Mouse (Mus musculus): ENCODE data around the gene Krtap4-6. TPM values are rescaled to one million over a fixed set of nuclear protein-coding genes. Genes with fewer than 3 reads are reported as not detected.

Krtap4-6 gene
- total RNA-seq, 4 experiments from 2014 or later = not detected

Other genes with a start within 250 kb of the Krtap4-6 start
- not detected for gene Krt12, start 243.7 kb downstream of the Krtap4-6 start, total RNA-seq (2022)
- under 1 TPM in 1 of 4 experiments, not detected in 3; 0.13 TPM for gene Krt20, start 227.8 kb downstream of the Krtap4-6 start, total RNA-seq (2022)
- under 1 TPM in 1 of 4 experiments, not detected in 3; 0.20 TPM for gene Krt23, start 172.8 kb downstream of the Krtap4-6 start, total RNA-seq (2022)
- gene Krt39, start 144.6 kb downstream of the Krtap4-6 start, total RNA-seq (2022) = not detected
- gene Krt40, start 122.8 kb downstream of the Krtap4-6 start, total RNA-seq (2022) = not detected
- not detected for gene Krtap3-3, start 115.1 kb downstream of the Krtap4-6 start, total RNA-seq (2022)
- not detected for gene Krtap3-2, start 109.1 kb downstream of the Krtap4-6 start, total RNA-seq (2022)
- not detected for gene Gm11939, start 106.5 kb downstream of the Krtap4-6 start, total RNA-seq (2022)
- gene Krtap3-1, start 99.3 kb downstream of the Krtap4-6 start, total RNA-seq (2022) = not detected
- not detected for gene Krtap1-5, start 84.9 kb downstream of the Krtap4-6 start, total RNA-seq (2022)
- not detected for gene Krtap1-4, start 82.3 kb downstream of the Krtap4-6 start, total RNA-seq (2022)
- not detected for gene Krtap1-3, start 74.6 kb downstream of the Krtap4-6 start, total RNA-seq (2022)
- gene Krtap9-3, start 67.9 kb downstream of the Krtap4-6 start, total RNA-seq (2022) = not detected
- gene Gm11938, start 62.7 kb downstream of the Krtap4-6 start, total RNA-seq (2022) = not detected
- not detected for gene Gm11937, start 55.8 kb downstream of the Krtap4-6 start, total RNA-seq (2022)
- gene Krtap2-4, start 51.1 kb downstream of the Krtap4-6 start, total RNA-seq (2022) = not detected
- not detected for gene Gm11562, start 45.5 kb downstream of the Krtap4-6 start, total RNA-seq (2022)
- not detected for gene Krtap4-1, start 37.7 kb downstream of the Krtap4-6 start, total RNA-seq (2022)
- gene Krtap4-2, start 30.9 kb downstream of the Krtap4-6 start, total RNA-seq (2022) = not detected
- not detected for gene Krtap4-7, start 21.9 kb downstream of the Krtap4-6 start, total RNA-seq (2022)
- not detected for gene Gm11555, start 15.7 kb downstream of the Krtap4-6 start, total RNA-seq (2022)
- gene Gm11563, start 7.0 kb downstream of the Krtap4-6 start, total RNA-seq (2022) = not detected
- not detected for gene Gm14190, start 24.8 kb upstream of the Krtap4-6 start, total RNA-seq (2022)
- not detected for gene Gm14180, start 68.3 kb upstream of the Krtap4-6 start, total RNA-seq (2022)
- gene Gm11595, start 107.0 kb upstream of the Krtap4-6 start, total RNA-seq (2022) = not detected
- not detected for gene Krtap4-8, start 114.7 kb upstream of the Krtap4-6 start, total RNA-seq (2022)
- gene Krtap4-9, start 119.2 kb upstream of the Krtap4-6 start, total RNA-seq (2022) = not detected
- not detected for gene Gm11596, start 127.5 kb upstream of the Krtap4-6 start, total RNA-seq (2022)
- gene Gm11569, start 133.0 kb upstream of the Krtap4-6 start, total RNA-seq (2022) = not detected
- gene Gm11554, start 138.5 kb upstream of the Krtap4-6 start, total RNA-seq (2022) = not detected
- not detected for gene Krtap4-13, start 143.9 kb upstream of the Krtap4-6 start, total RNA-seq (2022)
- gene Gm11564, start 149.7 kb upstream of the Krtap4-6 start, total RNA-seq (2022) = not detected
- not detected for gene 2300003K06Rik, start 172.1 kb upstream of the Krtap4-6 start, total RNA-seq (2022)
- gene Krtap4-16, start 185.6 kb upstream of the Krtap4-6 start, total RNA-seq (2022) = not detected
- gene Gm11568, start 192.0 kb upstream of the Krtap4-6 start, total RNA-seq (2022) = not detected
- not detected for gene Gm11559, start 198.5 kb upstream of the Krtap4-6 start, total RNA-seq (2022)
- not detected for gene Krtap9-1, start 207.4 kb upstream of the Krtap4-6 start, total RNA-seq (2022)
- gene Gm11567, start 213.2 kb upstream of the Krtap4-6 start, total RNA-seq (2022) = not detected
- not detected for gene Krtap31-1, start 242.0 kb upstream of the Krtap4-6 start, total RNA-seq (2022)
- not detected for gene Gm11565, start 248.8 kb upstream of the Krtap4-6 start, total RNA-seq (2022)

Measured in adrenal gland, adult 8-10 months (tissue).